Comparison of ENCODE assay signal across 34 mouse cellular contexts in genomic region chr6:42426337-42426736, GRCm38 (mm10). TPM values are rescaled to one million over a fixed set of nuclear protein-coding genes. Genes with fewer than 3 reads are reported as not detected.
"Had no signal": no experiment of that assay in that cellular context is flagged by ENCODE, and none has a peak within 500 bp of the region (broad histone marks: within the 10 kb centered on the region; RNA-seq: fewer than 3 reads in every experiment).

No protein-coding gene starts in this region.

- DNase-seq: gastrocnemius, postnatal 14 days; gastrocnemius, postnatal 36 days; heart, adult 11 months; heart, adult 2 months; heart, postnatal 14 days; heart, postnatal 36 days; kidney, adult 11 months; kidney, adult 2 months; kidney, adult 9 months; kidney, postnatal 14 days; kidney, postnatal 36 days; layer of hippocampus, adult 9-11 months; layer of hippocampus, postnatal 36 days; left cerebral cortex, postnatal 4 days had no signal

RNA-seq across cellular contexts. Expression of gene Tas2r126, which starts 8.0 kb away (rescaled TPM):
- polyA plus RNA-seq: gonadal fat pad, adult 2 months; heart, adult 2 months; heart, embryonic 11.5 days; heart, embryonic 13.5 days; heart, embryonic 15.5 days; heart, postnatal 0 days; hindbrain, embryonic 11.5 days; hindbrain, embryonic 13.5 days; hindbrain, embryonic 15.5 days; hindbrain, postnatal 0 days; intestine, embryonic 14.5 days; intestine, embryonic 16.5 days; kidney, adult 2 months; kidney, embryonic 15.5 days; kidney, postnatal 0 days; large intestine, adult 2 months; limb, embryonic 11.5 days; limb, embryonic 13.5 days; limb, embryonic 15.5 days; liver, adult 2 months; liver, embryonic 12.5 days; liver, embryonic 14.5 days had no signal

RNA-seq across cellular contexts. Expression of gene Tas2r135, which starts 21.1 kb away (rescaled TPM):
- polyA plus RNA-seq: gonadal fat pad, adult 2 months; heart, adult 2 months; heart, embryonic 11.5 days; heart, embryonic 13.5 days; heart, embryonic 15.5 days; heart, postnatal 0 days; hindbrain, embryonic 13.5 days; hindbrain, embryonic 15.5 days; hindbrain, postnatal 0 days; intestine, embryonic 16.5 days; kidney, adult 2 months; kidney, embryonic 15.5 days; kidney, postnatal 0 days; large intestine, adult 2 months; limb, embryonic 11.5 days; limb, embryonic 13.5 days; limb, embryonic 15.5 days; liver, adult 2 months; liver, embryonic 12.5 days; liver, embryonic 14.5 days had no signal

RNA-seq across cellular contexts. Expression of gene Tas2r143, which starts 26.3 kb away (rescaled TPM):
- polyA plus RNA-seq: heart, embryonic 11.5 days; heart, embryonic 13.5 days; heart, embryonic 15.5 days; heart, postnatal 0 days; hindbrain, embryonic 11.5 days; hindbrain, embryonic 13.5 days; hindbrain, embryonic 15.5 days; hindbrain, postnatal 0 days; intestine, embryonic 14.5 days; intestine, embryonic 16.5 days; kidney, adult 2 months; kidney, embryonic 15.5 days; kidney, postnatal 0 days; limb, embryonic 11.5 days; limb, embryonic 13.5 days; limb, embryonic 15.5 days; liver, embryonic 12.5 days; liver, embryonic 14.5 days had no signal

RNA-seq across cellular contexts. Expression of gene Olfr458, which starts 38.7 kb away (rescaled TPM):
- polyA plus RNA-seq: gonadal fat pad, adult 2 months; heart, adult 2 months; heart, embryonic 11.5 days; heart, embryonic 13.5 days; heart, embryonic 15.5 days; heart, postnatal 0 days; hindbrain, embryonic 11.5 days; hindbrain, embryonic 13.5 days; hindbrain, postnatal 0 days; intestine, embryonic 14.5 days; intestine, embryonic 16.5 days; kidney, adult 2 months; kidney, embryonic 15.5 days; large intestine, adult 2 months; limb, embryonic 11.5 days; limb, embryonic 13.5 days; limb, embryonic 15.5 days; liver, adult 2 months; liver, embryonic 12.5 days; liver, embryonic 14.5 days had no signal

RNA-seq across cellular contexts. Expression of gene Olfr457, which starts 49.8 kb away (rescaled TPM):
- polyA plus RNA-seq: gonadal fat pad, adult 2 months; heart, adult 2 months; heart, embryonic 11.5 days; heart, embryonic 13.5 days; heart, embryonic 15.5 days; heart, postnatal 0 days; hindbrain, embryonic 11.5 days; hindbrain, embryonic 13.5 days; hindbrain, embryonic 15.5 days; hindbrain, postnatal 0 days; intestine, embryonic 14.5 days; kidney, adult 2 months; kidney, postnatal 0 days; large intestine, adult 2 months; limb, embryonic 11.5 days; limb, embryonic 13.5 days; limb, embryonic 15.5 days; liver, adult 2 months; liver, embryonic 12.5 days; liver, embryonic 14.5 days had no signal
